In genomic region chr13:51580263-51581044, GRCm38 (mm10) we compare ENCODE assay signal across 10 mouse cellular contexts. TPM values are rescaled to one million over a fixed set of nuclear protein-coding genes. Genes with fewer than 3 reads are reported as not detected.
DNase-seq lines count a peak whose midpoint lies in the region; ATAC-seq and TF ChIP-seq lines count a peak whose summit lies in the region.
"Had no signal": no experiment of that assay in that cellular context is flagged by ENCODE, and none has a peak within 500 bp of the region (broad histone marks: within the 10 kb centered on the region; RNA-seq: fewer than 3 reads in every experiment).

No protein-coding gene starts in this region.

- 0 out of 2 replicates have a peak, but pooled peaks have one; percentile 27 for ATAC-seq in kidney, embryonic 16.5 days (ENCODE audit: low FRiP score, low TSS enrichment)
- ATAC-seq in forebrain, embryonic 13.5 days = peak; percentile 98
- ATAC-seq in liver, postnatal 0 days = no peak

- no peak for TF ChIP-seq POLR2A in thymus, adult 2 months (IDR thresholded peaks at IDR 0.05; ENCODE audit: control insufficient read depth, extremely low read depth, insufficient read depth, low read length, poor library complexity)

- intact Hi-C loops in left cerebral cortex, postnatal 36 days (cut with DNase I) = no loop called here
- intact Hi-C loops in heart, postnatal 14 days (cut with DNase I) = no loop called here

- H3K27me3 ChIP-seq in kidney, embryonic 16.5 days (ENCODE audit: insufficient read depth, low read length) = no peaks in the 10 kb centered on the region
- H3K27me3 ChIP-seq in forebrain, embryonic 13.5 days = no peaks in the 10 kb centered on the region
- H3K27me3 ChIP-seq in thymus, adult 2 months (ENCODE audit: control insufficient read depth, insufficient read depth, low read length) = no peaks in the 10 kb centered on the region
- H3K27me3 ChIP-seq in liver, postnatal 0 days (ENCODE audit: insufficient read depth, low read length) = no peaks in the 10 kb centered on the region

- TF ChIP-seq EP300 in liver, postnatal 0 days (IDR thresholded peaks at IDR 0.05; ENCODE audit: low read depth) = no peak

- no peak overlapping the region for H3K9ac ChIP-seq in kidney, embryonic 16.5 days (replicated peaks; ENCODE audit: low read length)
- peak overlapping the region; percentile 14; the same call in 1 of the 2 replicates for H3K9ac ChIP-seq in forebrain, embryonic 13.5 days
- no peak overlapping the region for H3K9ac ChIP-seq in liver, postnatal 0 days (replicated peaks)

- WGBS in kidney, embryonic 16.5 days = 24% methylated on average over 8 of the region's 8 CpGs
- 1% methylated on average over 8 of the region's 8 CpGs for WGBS in forebrain, embryonic 13.5 days
- WGBS in thymus, adult 2 months = 31% methylated on average over 8 of the region's 8 CpGs
- WGBS in liver, postnatal 0 days (ENCODE audit: insufficient replicate concordance) = 31% methylated on average over 8 of the region's 8 CpGs

- no peaks in the 10 kb centered on the region for H3K36me3 ChIP-seq in kidney, embryonic 16.5 days (ENCODE audit: insufficient read depth, low read length)
- no peaks in the 10 kb centered on the region for H3K36me3 ChIP-seq in forebrain, embryonic 13.5 days (ENCODE audit: poor library complexity, severe bottlenecking)
- no peaks in the 10 kb centered on the region for H3K36me3 ChIP-seq in thymus, adult 2 months (ENCODE audit: control insufficient read depth, insufficient read depth, low read length)
- H3K36me3 ChIP-seq in liver, postnatal 0 days (replicated peaks; ENCODE audit: insufficient read depth, low read length) = no peaks in the 10 kb centered on the region

- peaks cover 3% of the 10 kb centered on the region for H3K9me3 ChIP-seq in kidney, embryonic 16.5 days (ENCODE audit: low read length)
- peaks cover under 1% of the 10 kb centered on the region; the same call in 1 of the 2 replicates for H3K9me3 ChIP-seq in forebrain, embryonic 13.5 days (replicated peaks)
- H3K9me3 ChIP-seq in liver, postnatal 0 days (ENCODE audit: low read length) = no peaks in the 10 kb centered on the region

- H3K4me1 ChIP-seq in kidney, embryonic 16.5 days (ENCODE audit: insufficient read depth, low read length) = peaks cover 4% of the 10 kb centered on the region; the same call in 1 of the 2 replicates
- peaks cover 30% of the 10 kb centered on the region for H3K4me1 ChIP-seq in forebrain, embryonic 13.5 days
- H3K4me1 ChIP-seq in thymus, adult 2 months (replicated peaks; ENCODE audit: control insufficient read depth, insufficient read depth, low read length) = no peaks in the 10 kb centered on the region
- H3K4me1 ChIP-seq in liver, postnatal 0 days (ENCODE audit: insufficient read depth) = no peaks in the 10 kb centered on the region

- H3K27ac ChIP-seq in kidney, embryonic 16.5 days (ENCODE audit: low read length) = no peak overlapping the region
- H3K27ac ChIP-seq in forebrain, embryonic 13.5 days = peak overlapping the region; percentile 55
- H3K27ac ChIP-seq in thymus, adult 2 months (ENCODE audit: control insufficient read depth, insufficient read depth, low read length) = no peak overlapping the region
- H3K27ac ChIP-seq in liver, postnatal 0 days (ENCODE audit: low read depth) = no peak overlapping the region

- no peak overlapping the region for H3K4me2 ChIP-seq in kidney, embryonic 16.5 days (replicated peaks; ENCODE audit: low read depth, low read length)
- H3K4me2 ChIP-seq in forebrain, embryonic 13.5 days = peak overlapping the region; percentile 49
- no peak overlapping the region for H3K4me2 ChIP-seq in liver, postnatal 0 days (ENCODE audit: low read depth, low read length)

- no peak for DNase-seq in kidney, postnatal 14 days
- peak; percentile 54 to 60 for DNase-seq in left cerebral cortex, postnatal 36 days (ENCODE audit: low spot score in 2 of 2)
- peak; percentile 81 for DNase-seq in retina, embryonic 14.5 days (ENCODE audit: low spot score)
- DNase-seq in thymus, adult 2 months = no peak
- no peak for DNase-seq in liver, postnatal 0 days
- DNase-seq in heart, postnatal 14 days = no peak
- DNase-seq: adrenal gland, postnatal 25 days had no signal

- TF ChIP-seq CTCF in thymus, adult 2 months (IDR thresholded peaks at IDR 0.05; ENCODE audit: borderline replicate concordance, control insufficient read depth, extremely low read depth, insufficient read depth, low read length, poor library complexity) = no peak
- no peak for TF ChIP-seq CTCF in liver, postnatal 0 days (IDR thresholded peaks at IDR 0.05; ENCODE audit: low read depth)

- H3K4me3 ChIP-seq in kidney, embryonic 16.5 days (ENCODE audit: low read length) = no peak overlapping the region
- no peak overlapping the region for H3K4me3 ChIP-seq in forebrain, embryonic 13.5 days
- H3K4me3 ChIP-seq in thymus, adult 2 months (ENCODE audit: control insufficient read depth, insufficient read depth, low read length) = no peak overlapping the region
- no peak overlapping the region for H3K4me3 ChIP-seq in liver, postnatal 0 days (ENCODE audit: low read depth, low read length)

RNA-seq across cellular contexts. Expression of gene Shc3, which starts 11.2 kb away (rescaled TPM):
- polyA plus RNA-seq in kidney, embryonic 16.5 days (2015; fragmentation: Nextera tagmentation; extraction: Ambion mirVana) = 0.14 and 0.31 TPM in 2 replicates
- polyA plus RNA-seq in forebrain, embryonic 13.5 days (2015; fragmentation: Nextera tagmentation; extraction: Ambion mirVana) = 4.2 and 5.2 TPM in 2 replicates
- total RNA-seq in left cerebral cortex, postnatal 36 days (2021) = 100 to 1,000 TPM; 195 to 220 TPM
- polyA plus RNA-seq in thymus, adult 2 months (2012; rRNA removed) = 0.57 and 0.69 TPM in 2 replicates
- 0.07 TPM in 1 of 2 replicates, not detected in the other for polyA plus RNA-seq in liver, postnatal 0 days (2015; fragmentation: Nextera tagmentation; extraction: Ambion mirVana)
- total RNA-seq in heart, postnatal 14 days (2021) = 1 to 10 TPM; 2.6 to 3.0 TPM
- total RNA-seq: hematopoietic stem cell, adult 5-6 weeks had no signal

Comparison
In these comparisons a context has a peak if more than half of its experiments do, and no peak if none do; other contexts are left out.
1. DNase-seq: peak in left cerebral cortex, postnatal 36 days (2 of 2) and retina, embryonic 14.5 days (single experiment); none in kidney, postnatal 14 days (single experiment), thymus, adult 2 months (single experiment), liver, postnatal 0 days (single experiment) and heart, postnatal 14 days (0 of 2).